Mouse (Mus musculus) lung, embryonic 14.5 days (tissue): Measurements from ENCODE around the gene Ccp110. TPM values are rescaled to one million over a fixed set of nuclear protein-coding genes. Genes with fewer than 3 reads are reported as not detected.

Experiments
- ATAC-seq: fragments of 200-750 bp; cut with Nextera tagmentation; 2 replicates; pipeline ENCODE4 v1.8.0; 2017; ENCODE audit warnings: mild to moderate bottlenecking, moderate TSS enrichment, moderate library complexity; ENCODE audit not compliant: insufficient read depth
- DNase-seq: peaks from one replicate; pipeline ENCODE4 v3.0.0-alpha.2; 2015
- H3K27ac ChIP-seq: fragments of 300-500 bp; sonication (generic); 2 replicates; pipeline ENCODE4 v1.5.1; 2014; ENCODE audit warnings: low read depth, mild to moderate bottlenecking, moderate library complexity
- H3K27me3 ChIP-seq: fragments of 300-500 bp; sonication (generic); 2 replicates; pipeline ENCODE4 v1.6.1; 2014; ENCODE audit warnings: low read length, control low read depth; ENCODE audit not compliant: insufficient read depth
- H3K36me3 ChIP-seq: fragments of 300-500 bp; sonication (generic); 2 replicates; pipeline ENCODE4 v1.6.1; 2014; ENCODE audit warnings: control low read depth; ENCODE audit not compliant: insufficient read depth
- H3K4me1 ChIP-seq: fragments of 300-500 bp; sonication (generic); 2 replicates; pipeline ENCODE4 v1.6.1; 2014; ENCODE audit warnings: antibody characterized with exemption, control low read depth; ENCODE audit not compliant: insufficient read depth
- H3K4me2 ChIP-seq: fragments of 300-500 bp; sonication (generic); 2 replicates; pipeline ENCODE4 v1.6.1; 2014; ENCODE audit warnings: mild to moderate bottlenecking
- H3K4me3 ChIP-seq: fragments of 300-500 bp; sonication (generic); 2 replicates; pipeline ENCODE4 v1.5.1; 2014; ENCODE audit warnings: low read depth, low read length
- H3K9ac ChIP-seq: fragments of 300-500 bp; sonication (generic); 2 replicates; pipeline ENCODE4 v1.6.1; 2014
- H3K9me3 ChIP-seq: fragments of 300-500 bp; sonication (generic); 2 replicates; pipeline ENCODE4 v1.6.1; 2016; ENCODE audit warnings: low read depth, low read length, control low read depth
- CTCF ChIP-seq: IDR thresholded peaks from 2 replicates; pipeline ENCODE4 v1.5.1; 2016; ENCODE audit warnings: antibody characterized with exemption, low read depth
- WGBS: fragments of 180-500 bp; shearing (Covaris S2); extraction: QIAGEN DNeasy Blood & Tissue Kit; methylation state at CpG from one replicate; pipeline ENCODE4 v1.1.7; 2014; 5-methylcytosine and 5-hydroxymethylcytosine counted together
- polyA plus RNA-seq: library from polyadenylated mRNA; unstranded; fragments of >200 nt; fragmentation: Nextera tagmentation; extraction: Ambion mirVana; gene quantifications from 2 replicates; pipeline ENCODE4 v1.2.1, GENCODE M21; 2014

The Ccp110 gene
- polyA plus RNA-seq = 12.0 and 13.5 TPM in 2 replicates

- DNase-seq (peak; percentile 98), ATAC-seq (peak; percentile 99)
Observed at GRCm38 (mm10) chr7:118712228-118713173, at the start of gene Ccp110. Ccp110 (plus strand) TSS chr7:118712552.

DNA sequence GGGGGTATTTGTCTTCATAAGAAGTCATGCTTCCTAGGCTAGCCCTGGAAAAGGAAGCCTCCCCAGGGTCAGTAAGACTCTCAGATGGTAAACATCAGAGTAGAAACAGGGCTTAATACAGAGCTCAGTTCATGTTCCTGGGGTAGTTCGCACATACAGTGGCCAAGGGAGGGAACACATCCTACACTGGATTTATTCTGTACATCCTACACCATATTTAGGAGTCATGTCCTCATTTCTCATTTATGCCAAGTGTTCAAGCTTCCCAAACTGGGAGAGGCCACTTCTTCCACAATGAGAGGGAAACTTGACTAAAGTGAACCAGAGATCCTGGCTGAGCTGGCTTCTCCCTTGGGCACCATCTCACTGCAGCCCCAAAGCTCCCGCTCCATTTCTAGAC lies 44.6 kb upstream of the Ccp110 start:
- no peak overlapping the region for H3K4me3 ChIP-seq
- DNase-seq (no peak), ATAC-seq (no peak)
- H3K9ac ChIP-seq = no peak overlapping the region
- H3K27ac ChIP-seq = no peak overlapping the region
- H3K9me3 ChIP-seq = no peaks in the 10 kb centered on the region
- no peak overlapping the region for H3K4me2 ChIP-seq
- no peaks in the 10 kb centered on the region for H3K27me3 ChIP-seq
- H3K4me1 ChIP-seq = no peaks in the 10 kb centered on the region
- WGBS = 86% methylated on average over 2 of the region's 2 CpGs
- H3K36me3 ChIP-seq = no peaks in the 10 kb centered on the region
- TF ChIP-seq CTCF = no peak

More at GRCm38 (mm10) chr7:118712228-118713173, at the start of gene Ccp110:
- peak within 1 kb of the TSS; percentile 70 for H3K4me2 ChIP-seq
- H3K9ac ChIP-seq = peak within 1 kb of the TSS; percentile 65
- H3K36me3 ChIP-seq = peaks cover 10% of the 10 kb centered on the region; the same call in 1 of the 2 replicates
- H3K4me3 ChIP-seq = peak within 1 kb of the TSS; percentile 77
- H3K9me3 ChIP-seq = no peaks in the 10 kb centered on the region
- H3K4me1 ChIP-seq = peaks cover 3% of the 10 kb centered on the region
- no peak within 1 kb of the TSS for H3K27ac ChIP-seq
- H3K27me3 ChIP-seq = no peaks in the 10 kb centered on the region
- WGBS = under 1% methylated on average over 48 of the region's 48 CpGs
- no peak for TF ChIP-seq CTCF

- WGBS = 59% methylated on average over 4 of the region's 4 CpGs
- Histone ChIP-seq H3K27ac (no peak overlapping the region), H3K36me3 (no peaks in the 10 kb centered on the region), H3K9me3 (no peaks in the 10 kb centered on the region), H3K4me3 (no peak overlapping the region), H3K9ac (no peak overlapping the region), H3K4me1 (no peaks in the 10 kb centered on the region), H3K4me2 (no peak overlapping the region), H3K27me3 (no peaks in the 10 kb centered on the region)
- no peak for ATAC-seq
- TF ChIP-seq CTCF = no peak
- no peak for DNase-seq
Observed at GRCm38 (mm10) chr7:118670142-118670541, 42.2 kb upstream of the Ccp110 start.

- Histone ChIP-seq H3K9ac (no peak overlapping the region), H3K4me3 (no peak overlapping the region), H3K36me3 (no peaks in the 10 kb centered on the region), H3K4me1 (no peaks in the 10 kb centered on the region), H3K9me3 (no peaks in the 10 kb centered on the region), H3K27ac (no peak overlapping the region), H3K27me3 (no peaks in the 10 kb centered on the region), H3K4me2 (no peak overlapping the region)
- DNase-seq (no peak), ATAC-seq (no peak)
- no peak for TF ChIP-seq CTCF
- 48% methylated on average over 4 of the region's 4 CpGs for WGBS
Observed at GRCm38 (mm10) chr7:118676826-118677225, 35.5 kb upstream of the Ccp110 start.

GRCm38 (mm10) chr7:118688199-118688598 lies 24.2 kb upstream of the Ccp110 start:
- Histone ChIP-seq H3K4me2 (no peak overlapping the region), H3K36me3 (peaks cover 54% of the 10 kb centered on the region), H3K4me3 (no peak overlapping the region), H3K27me3 (no peaks in the 10 kb centered on the region), H3K9me3 (no peaks in the 10 kb centered on the region), H3K27ac (no peak overlapping the region), H3K9ac (no peak overlapping the region), H3K4me1 (no peaks in the 10 kb centered on the region)
- TF ChIP-seq CTCF = peak; percentile 85
- ATAC-seq (peak; percentile 65; the same call in 1 of the 2 replicates), DNase-seq (peak; percentile 90)
- 24% methylated on average over 5 of the region's 5 CpGs for WGBS

DNA sequence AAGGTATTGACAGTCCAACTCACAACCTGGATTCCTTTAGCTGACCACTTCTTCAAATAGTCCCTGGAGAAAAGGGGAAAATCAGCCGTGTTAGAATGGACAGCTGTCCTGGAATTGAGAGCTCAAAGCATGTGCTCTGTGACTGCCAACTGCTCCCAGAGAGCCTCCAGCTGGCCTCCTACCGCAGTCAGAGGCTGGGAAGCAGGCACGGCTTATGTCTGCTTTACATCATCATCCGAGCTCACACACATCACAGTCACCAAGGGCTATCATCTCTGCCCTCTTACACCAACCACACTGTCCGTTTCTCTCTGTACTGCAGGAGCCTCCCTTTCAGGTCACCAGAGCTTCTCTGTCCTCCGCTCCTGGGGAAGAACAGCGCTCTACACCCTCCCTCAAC lies 23.3 kb upstream of the Ccp110 start:
- ATAC-seq = no peak
- H3K36me3 ChIP-seq = peaks cover 59% of the 10 kb centered on the region
- no peak overlapping the region for H3K4me3 ChIP-seq
- no peak for DNase-seq
- H3K9ac ChIP-seq = no peak overlapping the region
- no peaks in the 10 kb centered on the region for H3K27me3 ChIP-seq
- WGBS = 80% methylated on average over 7 of the region's 7 CpGs
- no peak for TF ChIP-seq CTCF
- no peaks in the 10 kb centered on the region for H3K4me1 ChIP-seq
- H3K9me3 ChIP-seq = no peaks in the 10 kb centered on the region
- no peak overlapping the region for H3K4me2 ChIP-seq
- H3K27ac ChIP-seq = no peak overlapping the region

GRCm38 (mm10) chr7:118691287-118691686 lies 21.1 kb upstream of the Ccp110 start:
- no peaks in the 10 kb centered on the region for H3K9me3 ChIP-seq
- ATAC-seq (no peak), DNase-seq (no peak)
- H3K4me1 ChIP-seq = no peaks in the 10 kb centered on the region
- H3K4me2 ChIP-seq = no peak overlapping the region
- no peak overlapping the region for H3K4me3 ChIP-seq
- H3K27me3 ChIP-seq = no peaks in the 10 kb centered on the region
- TF ChIP-seq CTCF = no peak
- 91% methylated on average over 2 of the region's 2 CpGs for WGBS
- peaks cover 71% of the 10 kb centered on the region for H3K36me3 ChIP-seq
- H3K27ac ChIP-seq = no peak overlapping the region
- H3K9ac ChIP-seq = no peak overlapping the region
